Mouse (Mus musculus) neural tube, embryonic 12.5 days (tissue): ENCODE data around the gene Tnks2. TPM values are rescaled to one million over a fixed set of nuclear protein-coding genes. Genes with fewer than 3 reads are reported as not detected.
A peak's percentile ranks its signal among the peaks of the same experiment; 100 is the strongest.

Experiments used
- ATAC-seq: fragments of 200-750 bp; cut with Nextera tagmentation; 2 replicates; pipeline ENCODE4 v1.8.0; 2017; ENCODE audit warnings: low read depth, mild to moderate bottlenecking, moderate TSS enrichment, moderate library complexity; ENCODE audit not compliant: low FRiP score
- H3K27ac ChIP-seq: fragments of 300-500 bp; sonication (generic); 2 replicates; pipeline ENCODE4 v1.5.1; 2016
- H3K27me3 ChIP-seq: fragments of 300-500 bp; sonication (generic); replicated peaks from 2 replicates; pipeline ENCODE4 v1.6.1; 2016; ENCODE audit warnings: mild to moderate bottlenecking
- H3K36me3 ChIP-seq: fragments of 300-500 bp; sonication (generic); 2 replicates; pipeline ENCODE4 v1.6.1; 2016; ENCODE audit warnings: mild to moderate bottlenecking
- H3K4me1 ChIP-seq: fragments of 300-500 bp; sonication (generic); 2 replicates; pipeline ENCODE4 v1.6.1; 2016
- H3K4me2 ChIP-seq: fragments of 300-500 bp; sonication (generic); replicated peaks from 2 replicates; pipeline ENCODE4 v1.6.1; 2016; ENCODE audit warnings: mild to moderate bottlenecking
- H3K4me3 ChIP-seq: fragments of 300-500 bp; sonication (generic); 2 replicates; pipeline ENCODE4 v1.5.1; 2016
- H3K9ac ChIP-seq: fragments of 300-500 bp; sonication (generic); 2 replicates; pipeline ENCODE4 v1.6.1; 2016; ENCODE audit warnings: mild to moderate bottlenecking
- H3K9me3 ChIP-seq: fragments of 300-500 bp; sonication (generic); 2 replicates; pipeline ENCODE4 v1.6.1; 2016; ENCODE audit warnings: mild to moderate bottlenecking
- WGBS: fragments of 180-500 bp; shearing (Covaris S2); methylation state at CpG from one replicate; pipeline ENCODE4 v1.1.7; 2016; 5-methylcytosine and 5-hydroxymethylcytosine counted together
- polyA plus RNA-seq: library from polyadenylated mRNA; unstranded; fragments of >200 nt; fragmentation: Nextera tagmentation; extraction: Ambion mirVana; gene quantifications from 2 replicates; pipeline ENCODE4 v1.2.1, GENCODE M21; 2016

Tnks2 gene
- 81.8 and 85.3 TPM in 2 replicates for polyA plus RNA-seq

DNA sequence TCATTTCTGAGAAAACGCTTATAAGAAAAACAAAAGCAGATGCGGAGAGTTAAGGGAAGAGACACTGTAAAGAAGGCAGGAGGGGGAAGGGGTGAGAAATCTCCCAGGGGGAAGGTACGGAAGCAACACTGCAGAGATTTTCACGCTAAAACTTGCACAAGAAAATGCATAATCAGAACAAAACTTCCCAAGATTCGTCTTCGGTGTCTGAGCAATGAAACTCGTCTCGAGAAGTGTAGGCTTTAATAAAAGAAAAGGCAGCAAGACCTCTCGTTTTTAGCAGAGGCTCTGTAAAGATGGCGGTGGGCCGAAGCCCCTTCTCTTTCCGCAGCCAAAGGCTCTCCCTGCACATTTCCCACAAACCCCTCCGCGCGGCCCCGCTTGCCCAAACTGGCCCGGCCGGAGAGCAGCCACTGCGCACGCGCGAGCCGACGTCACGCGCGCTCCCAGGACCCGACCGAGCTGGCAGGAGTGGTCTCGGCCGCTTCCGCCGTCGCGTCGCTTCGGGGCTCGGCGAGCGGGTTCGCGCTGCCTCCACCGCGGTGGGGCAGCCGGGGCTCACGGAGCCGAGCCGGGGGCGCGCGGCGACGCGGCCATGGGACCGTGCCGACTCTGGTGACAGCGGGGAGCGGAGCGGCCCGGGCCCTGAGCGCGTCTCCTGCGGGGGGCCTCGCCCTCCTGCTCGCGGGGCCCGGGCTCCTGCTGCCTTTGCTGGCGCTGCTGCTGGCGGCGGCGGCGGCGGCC is at the start of gene Tnks2:
Gene Tnks2, plus strand, starts transcription at position 445 of the 744 bp plus-strand sequence.
- ATAC-seq, result peak; percentile 93
- H3K4me2 ChIP-seq, result peak within 1 kb of the TSS; percentile 75
- no peaks in the 10 kb centered on the region for H3K9me3 ChIP-seq
- H3K9ac ChIP-seq, result peak within 1 kb of the TSS; percentile 100
- peaks cover 13% of the 10 kb centered on the region for H3K4me1 ChIP-seq
- no peaks in the 10 kb centered on the region; the same call in 1 of the 2 replicates for H3K36me3 ChIP-seq
- H3K27ac ChIP-seq, result peak within 1 kb of the TSS; percentile 92
- WGBS, result under 1% methylated on average over 54 of the region's 73 CpGs
- peak within 1 kb of the TSS; percentile 85 for H3K4me3 ChIP-seq
- no peaks in the 10 kb centered on the region for H3K27me3 ChIP-seq

DNA sequence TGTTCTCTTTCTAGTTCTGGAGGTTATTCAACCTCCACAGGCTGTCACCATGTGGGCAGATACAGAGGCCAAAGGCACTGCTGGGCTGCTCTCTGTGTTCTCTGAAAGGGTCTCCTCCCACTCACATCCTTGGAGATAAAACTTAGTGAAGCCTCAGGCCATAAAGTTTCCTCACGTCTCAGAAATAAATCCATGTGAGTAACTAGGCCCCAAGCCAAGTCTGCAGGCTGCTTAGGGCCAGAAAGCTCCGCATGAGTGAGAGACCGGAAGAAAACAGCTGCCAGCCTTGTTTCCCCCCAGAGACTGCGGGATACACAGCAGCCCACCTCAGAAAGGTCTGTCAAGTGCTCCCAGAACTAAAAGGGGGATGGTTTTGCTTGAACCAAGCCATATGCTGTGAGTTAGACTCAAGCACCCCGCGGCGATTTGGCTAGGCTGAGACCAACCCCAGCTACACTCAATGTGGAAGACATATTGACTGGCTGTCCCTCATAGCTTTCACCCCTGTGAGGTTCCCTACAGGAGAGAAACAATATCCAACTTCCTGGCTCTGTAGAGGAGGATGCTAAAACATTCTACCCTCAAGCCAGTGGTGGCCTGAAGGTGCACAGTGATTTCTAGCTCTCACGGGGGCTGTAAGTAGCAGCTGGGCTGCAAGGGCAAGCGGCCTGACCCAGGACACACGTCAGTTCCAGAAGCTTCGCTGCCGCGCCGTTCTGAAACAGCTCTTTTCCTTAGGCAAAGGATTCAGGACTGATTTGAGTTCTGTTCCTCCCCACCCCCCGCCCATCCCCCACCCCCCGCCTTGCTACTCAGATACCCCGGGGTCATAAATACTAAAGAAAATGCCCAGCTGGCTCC is 43.9 kb upstream of the Tnks2 start:
- 0 out of 2 replicates have a peak, but pooled peaks have one; percentile 48 for ATAC-seq
- H3K4me1 ChIP-seq, result peaks cover 4% of the 10 kb centered on the region; the same call in 1 of the 2 replicates
- H3K4me2 ChIP-seq, result peak overlapping the region; percentile 16; the same call in 1 of the 2 replicates

DNA sequence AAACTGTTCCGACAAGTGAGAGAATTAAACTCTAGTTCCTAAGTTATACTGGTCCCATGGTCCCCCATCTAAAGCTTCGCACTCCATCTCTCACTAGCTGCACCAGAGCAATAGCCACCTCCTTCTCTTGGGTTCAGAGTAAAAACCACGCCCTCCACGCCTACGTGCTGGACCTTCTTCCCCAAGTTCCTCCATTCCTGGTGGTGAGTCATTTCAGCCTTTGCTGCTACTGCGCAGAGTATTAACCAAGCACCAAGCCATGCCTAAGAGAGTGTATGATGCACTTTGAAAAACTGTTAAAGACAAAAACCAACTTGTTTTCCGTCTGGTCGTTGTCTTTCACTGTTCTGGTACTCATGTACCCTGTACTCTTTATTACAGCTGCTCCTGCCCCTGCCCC is 41.4 kb upstream of the Tnks2 start:
- Histone ChIP-seq H3K9ac (no peak overlapping the region), H3K36me3 (no peaks in the 10 kb centered on the region), H3K27me3 (no peaks in the 10 kb centered on the region), H3K4me3 (no peak overlapping the region), H3K27ac (no peak overlapping the region), H3K4me1 (peaks cover 4% of the 10 kb centered on the region; the same call in 1 of the 2 replicates), H3K9me3 (no peaks in the 10 kb centered on the region), H3K4me2 (no peak overlapping the region)
- WGBS, result 85% methylated on average over 8 of the region's 8 CpGs
- no peak for ATAC-seq

More for the DNA sequence above, 43.9 kb upstream of the Tnks2 start:
- no peaks in the 10 kb centered on the region for H3K9me3 ChIP-seq
- WGBS, result 68% methylated on average over 17 of the region's 17 CpGs
- no peaks in the 10 kb centered on the region for H3K36me3 ChIP-seq
- H3K4me3 ChIP-seq, result no peak overlapping the region
- no peak overlapping the region for H3K9ac ChIP-seq
- no peaks in the 10 kb centered on the region for H3K27me3 ChIP-seq
- no peak overlapping the region for H3K27ac ChIP-seq

DNA sequence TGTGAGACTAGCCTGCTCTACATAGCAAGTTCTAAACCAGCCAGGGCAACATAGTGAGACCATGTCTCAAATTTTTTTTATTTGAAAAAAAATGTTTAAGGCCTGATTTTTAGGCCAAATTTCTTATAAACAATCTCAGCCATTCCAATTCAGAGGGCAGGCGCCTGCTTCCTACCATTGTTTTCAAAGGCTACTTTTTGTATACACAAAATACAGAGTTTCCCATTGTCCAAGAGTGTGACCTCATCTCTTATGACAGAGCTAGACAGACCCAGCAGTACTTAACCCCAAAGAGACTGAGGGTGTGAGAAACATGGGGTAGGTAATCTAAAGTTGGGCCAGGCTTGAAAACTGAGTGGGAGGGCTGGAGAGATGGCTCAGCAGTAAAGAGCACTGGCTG is 40.6 kb upstream of the Tnks2 start:
- 75% methylated on average over 1 of the region's 1 CpGs for WGBS
- H3K36me3 ChIP-seq, result no peaks in the 10 kb centered on the region
- no peak for ATAC-seq
- no peak overlapping the region for H3K9ac ChIP-seq
- no peak overlapping the region for H3K4me2 ChIP-seq
- no peaks in the 10 kb centered on the region for H3K9me3 ChIP-seq
- H3K4me1 ChIP-seq, result peaks cover 4% of the 10 kb centered on the region; the same call in 1 of the 2 replicates
- H3K27ac ChIP-seq, result no peak overlapping the region
- no peaks in the 10 kb centered on the region for H3K27me3 ChIP-seq
- H3K4me3 ChIP-seq, result no peak overlapping the region

DNA sequence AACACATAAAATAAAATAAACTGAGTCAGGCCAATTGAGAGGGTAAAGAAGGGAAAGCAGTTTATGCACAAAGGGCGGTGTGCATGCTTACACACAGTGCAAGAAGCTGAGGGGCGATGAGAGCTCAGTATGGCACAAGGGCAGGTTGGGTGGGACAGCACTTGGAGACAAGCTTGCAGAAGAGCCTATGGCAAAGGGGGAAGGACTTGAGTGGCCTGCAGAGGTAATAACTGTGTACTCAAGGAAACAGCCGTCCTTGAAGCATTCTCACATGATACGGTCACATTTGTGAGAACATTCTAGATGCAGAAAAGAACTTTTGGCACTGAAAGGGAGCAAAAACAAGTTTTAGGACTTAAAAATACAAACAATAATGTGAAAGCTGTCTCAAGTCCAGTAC is 40.0 kb upstream of the Tnks2 start:
- WGBS, result 94% methylated on average over 4 of the region's 4 CpGs
- ATAC-seq, result no peak
- no peaks in the 10 kb centered on the region for H3K9me3 ChIP-seq

DNA sequence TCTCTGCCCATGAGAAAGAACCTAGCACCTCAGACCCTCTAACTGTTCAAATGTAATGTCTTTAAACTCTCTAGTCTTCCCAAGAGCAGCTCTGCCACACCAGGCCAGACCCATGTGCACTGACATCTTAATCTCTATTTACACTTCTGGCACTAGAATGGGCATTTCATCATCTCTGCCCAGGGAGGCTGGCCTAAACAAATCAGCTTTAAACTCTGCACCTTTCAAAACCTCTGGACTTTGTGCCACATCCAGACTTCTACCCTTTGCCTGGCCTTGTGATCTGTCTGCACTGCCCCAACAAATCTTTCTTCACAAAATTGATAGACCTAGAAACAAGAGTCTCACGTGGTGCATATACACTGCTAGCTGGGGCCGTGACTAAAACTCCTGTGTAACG is 38.8 kb upstream of the Tnks2 start:
- Histone ChIP-seq H3K4me2 (no peak overlapping the region), H3K4me3 (no peak overlapping the region), H3K27me3 (no peaks in the 10 kb centered on the region), H3K36me3 (no peaks in the 10 kb centered on the region), H3K9ac (no peak overlapping the region), H3K4me1 (peaks cover 3% of the 10 kb centered on the region; the same call in 1 of the 2 replicates), H3K9me3 (no peaks in the 10 kb centered on the region), H3K27ac (no peak overlapping the region)
- WGBS, result 74% methylated on average over 3 of the region's 3 CpGs
- no peak for ATAC-seq

More for the DNA sequence above, 40.0 kb upstream of the Tnks2 start:
- Histone ChIP-seq H3K27ac (no peak overlapping the region), H3K27me3 (no peaks in the 10 kb centered on the region), H3K4me2 (no peak overlapping the region), H3K36me3 (no peaks in the 10 kb centered on the region), H3K9ac (no peak overlapping the region), H3K4me1 (peaks cover 4% of the 10 kb centered on the region; the same call in 1 of the 2 replicates), H3K4me3 (no peak overlapping the region)

DNA sequence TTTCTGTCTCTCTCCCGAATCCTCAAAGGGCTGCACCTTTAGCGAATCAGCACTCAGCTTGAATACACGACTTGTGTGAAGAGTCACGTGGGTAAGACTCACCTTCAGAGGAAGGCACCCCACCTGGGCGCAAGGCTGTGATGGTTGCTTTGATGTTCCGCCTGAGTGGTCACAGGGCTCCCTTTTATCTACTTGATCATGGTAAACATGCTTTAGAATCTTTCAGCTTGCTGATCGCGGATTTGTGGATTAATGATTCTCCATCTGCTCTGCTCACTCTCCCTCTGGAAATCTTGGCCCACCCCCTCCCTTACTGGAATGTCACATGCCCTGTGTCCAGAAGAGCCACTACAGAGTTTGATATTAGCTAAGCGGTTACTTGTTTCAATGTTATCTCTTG is 37.1 kb upstream of the Tnks2 start:
- Histone ChIP-seq H3K36me3 (no peaks in the 10 kb centered on the region), H3K9me3 (no peaks in the 10 kb centered on the region), H3K27me3 (no peaks in the 10 kb centered on the region), H3K27ac (no peak overlapping the region), H3K9ac (no peak overlapping the region), H3K4me3 (no peak overlapping the region), H3K4me2 (no peak overlapping the region), H3K4me1 (no peaks in the 10 kb centered on the region)
- ATAC-seq, result no peak
- 81% methylated on average over 9 of the region's 9 CpGs for WGBS

DNA sequence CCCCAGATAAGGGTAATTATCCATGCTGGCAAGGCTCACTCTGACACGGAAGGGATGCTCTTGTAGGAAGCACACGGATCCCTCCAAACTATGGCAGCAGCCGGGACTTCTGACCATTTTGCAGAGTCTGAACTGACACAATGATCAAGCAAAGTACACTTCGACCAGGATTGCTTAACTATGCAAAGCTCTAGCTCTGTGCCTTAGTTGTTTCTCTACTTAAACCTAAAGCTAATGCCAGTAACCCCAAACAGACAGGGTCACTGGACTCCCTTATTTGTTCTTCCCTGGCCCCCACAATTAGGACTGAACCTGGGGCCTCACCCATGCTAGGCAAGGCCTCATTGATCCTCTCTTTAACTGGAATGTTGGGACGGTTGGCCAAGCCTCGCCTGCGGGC is 33.7 kb upstream of the Tnks2 start:
- Histone ChIP-seq H3K4me3 (no peak overlapping the region), H3K9me3 (no peaks in the 10 kb centered on the region), H3K36me3 (no peaks in the 10 kb centered on the region), H3K9ac (no peak overlapping the region), H3K27ac (no peak overlapping the region), H3K4me1 (no peaks in the 10 kb centered on the region), H3K4me2 (no peak overlapping the region), H3K27me3 (no peaks in the 10 kb centered on the region)
- no peak for ATAC-seq
- 94% methylated on average over 7 of the region's 7 CpGs for WGBS

DNA sequence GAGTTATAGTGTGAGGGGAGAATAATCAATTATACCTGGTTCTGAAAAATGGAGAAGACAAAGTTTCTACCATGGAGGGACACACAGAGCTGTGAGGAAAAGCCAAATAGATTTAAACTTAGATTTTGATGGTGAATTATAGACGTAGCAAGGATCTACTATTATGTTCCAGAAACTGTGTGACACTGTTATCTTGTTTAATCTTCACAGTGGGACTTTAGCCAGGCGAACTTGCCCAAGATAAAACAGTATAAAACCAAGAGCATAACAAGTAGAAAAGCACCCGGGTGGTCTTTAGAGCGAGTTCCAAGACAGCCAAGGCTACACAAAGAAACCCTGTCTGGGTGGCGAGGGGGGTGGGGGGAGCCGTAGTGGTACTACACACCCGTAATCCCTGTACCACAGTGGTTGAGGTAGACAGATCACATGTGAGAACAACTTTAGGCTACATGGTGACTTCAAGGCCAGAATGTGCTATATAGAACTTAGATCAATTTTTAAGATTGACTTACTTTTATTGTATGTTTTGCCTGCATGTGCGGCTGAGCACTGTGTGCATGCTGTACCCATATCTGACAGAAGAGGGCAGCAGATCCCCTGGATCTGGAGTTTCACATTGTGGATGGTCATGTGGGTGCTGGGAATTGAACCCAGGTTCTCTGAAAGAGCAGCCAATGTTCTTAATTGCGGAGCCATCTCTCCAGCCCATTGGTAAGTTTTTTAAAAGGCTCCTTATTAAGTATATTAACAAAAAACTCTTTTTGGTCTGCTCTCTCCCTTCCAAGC is 32.0 kb upstream of the Tnks2 start:
- H3K4me2 ChIP-seq, result no peak overlapping the region
- 88% methylated on average over 9 of the region's 9 CpGs for WGBS
- H3K27me3 ChIP-seq, result no peaks in the 10 kb centered on the region
- H3K27ac ChIP-seq, result no peak overlapping the region
- H3K9ac ChIP-seq, result no peak overlapping the region
- H3K9me3 ChIP-seq, result no peaks in the 10 kb centered on the region
- H3K36me3 ChIP-seq, result no peaks in the 10 kb centered on the region
- no peak overlapping the region for H3K4me3 ChIP-seq
- no peak for ATAC-seq
- H3K4me1 ChIP-seq, result no peaks in the 10 kb centered on the region

DNA sequence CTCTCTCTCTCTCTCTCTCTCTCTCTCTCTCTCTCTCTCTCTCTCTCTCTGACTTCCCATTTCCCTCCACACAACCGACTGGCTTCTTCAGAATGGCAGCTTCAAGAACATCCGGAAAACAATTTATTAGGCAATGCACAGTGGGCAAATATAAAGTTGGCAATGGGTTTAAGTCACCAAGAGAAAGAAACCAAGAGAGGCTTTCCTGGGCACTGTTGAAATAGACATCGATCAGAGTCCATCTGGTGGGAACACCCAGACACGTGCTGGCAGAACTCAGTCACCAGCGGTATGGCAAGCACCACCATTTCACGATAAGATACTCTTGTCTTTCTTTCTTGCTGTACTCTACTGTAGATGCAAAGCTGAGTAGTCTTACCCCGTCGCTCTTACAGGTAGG is 30.6 kb upstream of the Tnks2 start:
- ATAC-seq, result no peak
- no peak overlapping the region for H3K4me2 ChIP-seq
- no peaks in the 10 kb centered on the region for H3K27me3 ChIP-seq
- no peaks in the 10 kb centered on the region for H3K4me1 ChIP-seq
- no peaks in the 10 kb centered on the region for H3K36me3 ChIP-seq
- WGBS, result 96% methylated on average over 8 of the region's 8 CpGs
- H3K27ac ChIP-seq, result no peak overlapping the region
- no peak overlapping the region for H3K9ac ChIP-seq
- H3K9me3 ChIP-seq, result no peaks in the 10 kb centered on the region
- H3K4me3 ChIP-seq, result no peak overlapping the region

DNA sequence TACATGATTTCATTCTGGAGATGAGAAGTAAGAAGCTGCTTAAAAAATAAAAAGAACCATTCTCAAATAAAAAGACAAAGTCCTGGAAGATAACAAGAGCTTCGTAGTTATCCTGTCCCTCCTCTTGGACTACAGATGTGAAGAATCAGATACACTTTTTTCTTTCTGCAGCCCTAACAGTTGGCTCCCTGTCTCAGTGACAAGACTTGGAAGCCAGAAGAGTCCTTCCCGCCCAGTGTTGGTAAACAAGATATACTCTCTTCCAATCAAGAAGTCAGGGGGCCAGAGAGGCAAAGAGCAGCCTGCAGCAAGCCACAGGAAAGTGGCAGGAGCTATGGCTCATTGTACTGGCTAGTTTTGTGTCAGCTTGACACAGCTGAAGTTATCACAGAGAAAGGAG is 27.2 kb upstream of the Tnks2 start:
- H3K4me3 ChIP-seq, result no peak overlapping the region
- H3K27ac ChIP-seq, result no peak overlapping the region
- no peak for ATAC-seq
- no peaks in the 10 kb centered on the region for H3K27me3 ChIP-seq
- H3K9ac ChIP-seq, result no peak overlapping the region
- no peaks in the 10 kb centered on the region for H3K36me3 ChIP-seq
- WGBS, result 82% methylated on average over 2 of the region's 2 CpGs
- H3K4me1 ChIP-seq, result no peaks in the 10 kb centered on the region
- H3K4me2 ChIP-seq, result no peak overlapping the region
- H3K9me3 ChIP-seq, result no peaks in the 10 kb centered on the region
